Mouse (Mus musculus): Measurements from ENCODE around the gene Tle6.

Gene Tle6

GRCm38 (mm10) chr10:81623441-81623840 is 22.6 kb upstream of the Tle6 start:
- DNase-seq (ENCODE audit: low spot score): no peak

- no peak for DNase-seq (ENCODE audit: low spot score)
Measured at GRCm38 (mm10) chr10:81620786-81621185, 19.9 kb upstream of the Tle6 start.

- DNase-seq (ENCODE audit: low spot score): no peak
Measured at GRCm38 (mm10) chr10:81619976-81620375, 19.1 kb upstream of the Tle6 start.

GRCm38 (mm10) chr10:81615486-81615885 is 14.6 kb upstream of the Tle6 start:
- peak; percentile 54 for DNase-seq (ENCODE audit: low spot score)

GRCm38 (mm10) chr10:81612779-81613178 is 11.9 kb upstream of the Tle6 start:
- DNase-seq (ENCODE audit: low spot score): no peak

GRCm38 (mm10) chr10:81608308-81608707 is 7.4 kb upstream of the Tle6 start:
- no peak for DNase-seq (ENCODE audit: low spot score)

- DNase-seq (ENCODE audit: low spot score): peak; percentile 95
Measured at GRCm38 (mm10) chr10:81605974-81606751, 5.3 kb upstream of the Tle6 start, which contains the start of gene BC025920. TSS of gene BC025920 (plus strand) at chr10:81606270.

- DNase-seq (ENCODE audit: low spot score): no peak
Measured at GRCm38 (mm10) chr10:81605666-81605973, 4.7 kb upstream of the Tle6 start.

GRCm38 (mm10) chr10:81604968-81605665 is 4.2 kb upstream of the Tle6 start:
- DNase-seq (ENCODE audit: low spot score): peak; percentile 89

- DNase-seq (ENCODE audit: low spot score): no peak
Measured at GRCm38 (mm10) chr10:81604019-81604967, 3.4 kb upstream of the Tle6 start.

- DNase-seq (ENCODE audit: low spot score): no peak
Measured at GRCm38 (mm10) chr10:81602741-81603151, 1.9 kb upstream of the Tle6 start.

GRCm38 (mm10) chr10:81601396-81601905 is 578 bp upstream of the Tle6 start:
- no peak for DNase-seq (ENCODE audit: low spot score)

- DNase-seq (ENCODE audit: low spot score): no peak
Measured at GRCm38 (mm10) chr10:81600096-81600495, 777 bp downstream of the Tle6 start.

GRCm38 (mm10) chr10:81599630-81600029 is 1.2 kb downstream of the Tle6 start:
- DNase-seq (ENCODE audit: low spot score): no peak

GRCm38 (mm10) chr10:81598871-81599270 is 2.0 kb downstream of the Tle6 start:
- no peak for DNase-seq (ENCODE audit: low spot score)

GRCm38 (mm10) chr10:81598342-81598741 is 2.5 kb downstream of the Tle6 start:
- DNase-seq (ENCODE audit: low spot score): no peak

GRCm38 (mm10) chr10:81597137-81597950 is 3.5 kb downstream of the Tle6 start:
- no peak for DNase-seq (ENCODE audit: low spot score)

- no peak for DNase-seq (ENCODE audit: low spot score)
Measured at GRCm38 (mm10) chr10:81596611-81597010, 4.3 kb downstream of the Tle6 start.

- no peak for DNase-seq (ENCODE audit: low spot score)
Measured at GRCm38 (mm10) chr10:81595599-81595998, 5.3 kb downstream of the Tle6 start.

GRCm38 (mm10) chr10:81593935-81594334 is 6.9 kb downstream of the Tle6 start:
- no peak for DNase-seq (ENCODE audit: low spot score)

- no peak for DNase-seq (ENCODE audit: low spot score)
Measured at GRCm38 (mm10) chr10:81593223-81593622, 7.7 kb downstream of the Tle6 start.
